Mouse (Mus musculus) testis, adult 2 months (tissue): Measurements from ENCODE around the gene Brms1l.

Source experiments
- CTCF ChIP-seq: fragments of 200-500 bp; IDR thresholded peaks from 2 replicates; pipeline ENCODE4 v1.5.1; 2012; ENCODE audit warnings: low read depth, mild to moderate bottlenecking, inconsistent platforms, low read length, moderate library complexity; ENCODE audit not compliant: control insufficient read depth, insufficient read depth, insufficient replicate concordance
- POLR2A ChIP-seq: fragments of 200-500 bp; IDR thresholded peaks from 2 replicates; pipeline ENCODE4 v1.6.1; 2012; ENCODE audit warnings: low read depth, mild to moderate bottlenecking, inconsistent platforms, low read length, moderate library complexity; ENCODE audit not compliant: control insufficient read depth

DNA sequence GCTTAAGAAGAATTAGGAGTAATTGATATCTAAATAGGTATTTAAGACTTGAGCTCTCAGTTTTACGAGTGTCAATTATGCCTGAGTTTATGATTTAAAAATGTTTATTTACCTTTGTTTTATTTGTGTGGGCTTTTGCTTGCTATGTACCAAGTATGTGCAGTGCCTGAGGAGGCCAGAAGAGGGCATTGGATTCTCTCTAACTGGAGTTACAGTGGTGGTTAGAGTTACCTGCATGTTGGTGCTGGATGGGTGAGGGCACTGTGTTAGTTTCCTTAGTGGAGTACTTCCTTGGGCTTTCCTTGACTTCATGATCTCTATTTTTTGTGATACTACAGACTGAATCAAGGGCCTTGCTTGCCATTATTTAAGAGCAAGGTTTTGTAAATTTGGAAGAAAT lies 10.6 kb downstream of the Brms1l start:
- TF ChIP-seq CTCF (no peak), POLR2A (no peak)
